Mouse (Mus musculus): ENCODE measurements at regions not wholly inside any gene's neighbourhood (a gene's known extent, or its start where the extent isn't known, plus 50 kb on each side); places are given as distances from the start of the nearest gene placed in this dataset.

DNA sequence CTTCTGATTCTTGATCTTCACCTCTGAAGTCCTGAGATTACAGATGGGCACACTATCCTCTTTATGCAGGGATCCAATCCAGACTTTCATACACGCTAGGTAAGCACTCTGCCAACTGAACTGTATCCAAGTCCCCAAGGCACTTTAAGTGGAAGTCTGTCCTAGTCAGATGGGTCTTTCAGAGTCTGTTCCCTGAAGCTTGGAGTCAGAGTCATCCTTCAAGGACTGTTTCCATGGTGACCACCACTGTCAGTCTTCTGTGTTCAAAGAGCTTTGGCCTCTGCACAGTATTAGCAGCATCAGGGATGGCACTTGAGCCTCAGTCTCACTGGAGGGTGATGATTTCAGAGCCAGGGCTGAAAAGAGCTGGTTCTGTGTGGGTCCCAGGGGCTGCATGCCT, 212.7 kb upstream of the Shh start:
- no peak for TF ChIP-seq CTCF (IDR thresholded peaks at IDR 0.05; ENCODE audit: insufficient read depth, low read length)
- TF ChIP-seq POLR2A (IDR thresholded peaks at IDR 0.05; ENCODE audit: borderline replicate concordance, extremely low read depth, low read depth, low read length) = no peak

All from lung, adult 2 months (tissue).